Mouse (Mus musculus): ENCODE measurements around the gene Lemd2.
"Not testable (repeated sequence)": the region's sequence is repeated elsewhere in the genome, so short reads cannot be mapped to it uniquely, and the experiment has no call there.

The Lemd2 gene

GRCm38 (mm10) chr17:27204075-27204909 is at the start of gene Lemd2:
TSS of gene Lemd2 (minus strand) at chr17:27204469.
- DNase-seq: peak; percentile 93 to 98

GRCm38 (mm10) chr17:27251150-27251549 is 46.9 kb upstream of the Lemd2 start:
- DNase-seq: no peak

GRCm38 (mm10) chr17:27250461-27250860 is 46.2 kb upstream of the Lemd2 start:
- DNase-seq: no peak

GRCm38 (mm10) chr17:27249073-27249472 is 44.8 kb upstream of the Lemd2 start:
- no peak for DNase-seq

- no peak for DNase-seq
These were observed 43.6 kb upstream of the Lemd2 start for GRCm38 (mm10) chr17:27247680-27248386.

- no peak for DNase-seq
These were observed 41.6 kb upstream of the Lemd2 start for GRCm38 (mm10) chr17:27245851-27246381.

- DNase-seq: no peak
These were observed 40.6 kb upstream of the Lemd2 start for GRCm38 (mm10) chr17:27244912-27245311.

- DNase-seq: peak in 1 of 2 experiments; percentile 31
These were observed 38.2 kb upstream of the Lemd2 start for GRCm38 (mm10) chr17:27242194-27243189.

- no peak for DNase-seq
These were observed 36.5 kb upstream of the Lemd2 start for GRCm38 (mm10) chr17:27240556-27241457.

GRCm38 (mm10) chr17:27239941-27240340 is 35.7 kb upstream of the Lemd2 start:
- no peak for DNase-seq

- DNase-seq: peak; percentile 28 to 38
These were observed 34.4 kb upstream of the Lemd2 start for GRCm38 (mm10) chr17:27238637-27239036.

GRCm38 (mm10) chr17:27237731-27238130 is 33.5 kb upstream of the Lemd2 start:
- no peak for DNase-seq

GRCm38 (mm10) chr17:27233298-27233697 is 29.0 kb upstream of the Lemd2 start:
- DNase-seq: no peak

GRCm38 (mm10) chr17:27232176-27232575 is 27.9 kb upstream of the Lemd2 start:
- DNase-seq: no peak

GRCm38 (mm10) chr17:27231586-27231985 is 27.3 kb upstream of the Lemd2 start:
- DNase-seq: not testable (repeated sequence)

- no peak for DNase-seq
These were observed 26.9 kb upstream of the Lemd2 start for GRCm38 (mm10) chr17:27231146-27231503.

GRCm38 (mm10) chr17:27230455-27231145 is 26.3 kb upstream of the Lemd2 start:
- DNase-seq: no peak

GRCm38 (mm10) chr17:27229710-27230454 is 25.6 kb upstream of the Lemd2 start:
- DNase-seq: no peak

- DNase-seq: peak in 1 of 2 experiments; percentile 54
These were observed 24.1 kb upstream of the Lemd2 start for GRCm38 (mm10) chr17:27228216-27228915.

Data from spleen, adult 18-20 months (tissue).